Mouse (Mus musculus) urinary bladder, adult 2 months (tissue): Measurements from ENCODE around the gene Vmn1r232. TPM values are rescaled to one million over a fixed set of nuclear protein-coding genes. Genes with fewer than 3 reads are reported as not detected.
A peak's percentile ranks its signal among the peaks of the same experiment; 100 is the strongest.

ENCODE experiments used
- DNase-seq: peaks from one replicate; pipeline ENCODE4 v3.0.0; 2022; ENCODE audit warnings: low spot score
- polyA plus RNA-seq: library from polyadenylated mRNA; depleted of rRNA; stranded (reverse); fragments of >200 nt; gene quantifications from 2 replicates; pipeline ENCODE4 v1.2.3, GENCODE M21; 2012; rRNA removed

Gene Vmn1r232
- polyA plus RNA-seq: not detected in 2 replicates

DNA sequence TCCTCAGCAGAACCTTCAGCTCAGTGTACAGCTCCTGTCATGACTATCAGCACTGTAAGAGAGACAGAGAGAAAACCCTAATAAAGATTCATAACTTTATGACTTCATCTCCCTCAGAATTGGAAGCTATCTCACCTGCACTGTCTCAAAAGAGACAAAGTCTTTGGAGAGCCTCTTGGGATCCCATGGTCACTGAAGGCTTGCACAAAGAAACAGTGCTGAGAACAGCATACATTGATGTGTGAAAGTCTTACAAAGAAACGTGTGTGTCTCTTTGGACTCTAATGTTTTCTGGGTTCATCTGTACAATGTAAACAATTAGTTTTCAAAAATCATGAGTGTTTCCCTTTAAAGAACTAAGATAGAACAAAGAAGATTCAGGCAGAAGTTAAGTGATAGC is at the start of gene Vmn1r232:
Gene Vmn1r232, minus strand, starts transcription at position 101 of the 400 bp plus-strand sequence.
- DNase-seq: no peak

DNA sequence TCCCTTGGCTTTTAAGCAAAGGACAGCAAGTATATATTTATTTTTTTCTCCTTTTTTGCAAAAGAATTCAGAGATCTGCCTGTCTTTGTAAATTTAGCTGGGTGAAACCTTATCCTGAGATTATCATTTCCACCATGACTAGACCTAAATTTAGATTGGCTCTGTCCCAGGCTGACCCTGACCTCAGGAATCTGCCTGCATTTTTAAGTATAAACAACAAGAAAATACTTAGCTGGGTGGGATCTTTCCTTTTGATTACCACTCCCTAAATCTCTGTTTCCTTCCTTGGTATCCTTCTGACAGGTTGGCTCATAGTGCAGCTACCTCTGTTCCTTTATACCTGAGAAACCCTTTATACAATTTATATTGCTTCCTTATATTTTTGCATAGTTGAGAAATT is 47.2 kb upstream of the Vmn1r232 start:
- no peak for DNase-seq

DNA sequence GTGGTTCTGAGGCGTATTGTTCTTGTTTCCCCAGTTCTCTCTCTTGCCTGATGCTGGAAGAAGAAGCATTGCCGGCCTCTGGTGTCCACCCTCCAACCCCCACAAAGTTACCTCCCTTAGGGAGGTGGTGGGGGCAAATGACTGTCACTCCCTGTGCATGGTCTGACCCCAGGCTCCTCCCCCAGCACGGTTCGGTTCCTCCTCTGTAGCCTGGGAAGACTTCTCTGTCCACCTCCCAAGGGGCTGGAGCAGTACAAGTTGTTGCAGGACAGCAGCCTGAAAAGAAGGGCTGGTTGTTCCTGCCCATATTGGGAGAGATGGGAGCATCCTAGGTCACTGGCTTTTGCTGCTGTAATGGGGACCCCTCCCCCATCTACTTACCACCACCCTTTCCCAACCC is 45.9 kb upstream of the Vmn1r232 start:
- DNase-seq: no peak

DNA sequence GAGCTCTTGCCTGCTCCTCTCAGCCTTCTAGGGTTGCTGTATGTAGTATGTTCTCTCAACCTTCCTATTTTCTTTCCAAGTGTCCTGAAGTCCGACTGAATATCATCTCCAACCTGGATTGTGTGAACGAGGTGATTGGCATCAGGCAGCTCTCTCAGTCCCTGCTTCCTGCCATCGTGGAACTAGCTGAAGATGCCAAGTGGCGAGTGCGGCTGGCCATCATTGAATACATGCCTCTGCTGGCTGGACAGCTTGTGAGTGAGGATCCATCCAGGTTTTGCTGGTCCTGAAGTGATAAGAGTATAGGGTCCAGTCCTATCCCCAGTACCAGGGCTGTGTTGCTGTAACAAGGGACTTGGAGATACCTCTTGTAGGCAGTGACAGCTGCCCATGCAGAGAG is 40.9 kb upstream of the Vmn1r232 start:
- DNase-seq: no peak

DNA sequence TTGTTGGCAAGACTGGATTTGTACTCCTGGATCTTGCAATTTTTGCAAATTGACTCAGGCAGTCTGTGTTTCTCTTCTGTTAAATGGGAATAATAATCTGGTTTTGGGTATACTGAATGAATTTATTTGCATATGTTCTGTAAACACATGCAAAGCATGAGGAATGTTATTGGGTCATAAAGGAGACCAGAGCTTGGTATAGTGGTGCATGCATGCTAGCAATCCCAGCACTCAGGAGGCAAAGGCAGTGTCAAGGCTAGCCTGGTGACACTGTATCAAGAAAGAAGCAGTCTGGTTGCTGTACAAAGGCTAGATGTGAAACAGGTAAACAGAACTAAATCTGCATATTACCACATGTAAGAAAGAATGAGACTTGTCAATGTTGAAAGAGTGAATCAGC is 27.1 kb upstream of the Vmn1r232 start:
- no peak for DNase-seq

DNA sequence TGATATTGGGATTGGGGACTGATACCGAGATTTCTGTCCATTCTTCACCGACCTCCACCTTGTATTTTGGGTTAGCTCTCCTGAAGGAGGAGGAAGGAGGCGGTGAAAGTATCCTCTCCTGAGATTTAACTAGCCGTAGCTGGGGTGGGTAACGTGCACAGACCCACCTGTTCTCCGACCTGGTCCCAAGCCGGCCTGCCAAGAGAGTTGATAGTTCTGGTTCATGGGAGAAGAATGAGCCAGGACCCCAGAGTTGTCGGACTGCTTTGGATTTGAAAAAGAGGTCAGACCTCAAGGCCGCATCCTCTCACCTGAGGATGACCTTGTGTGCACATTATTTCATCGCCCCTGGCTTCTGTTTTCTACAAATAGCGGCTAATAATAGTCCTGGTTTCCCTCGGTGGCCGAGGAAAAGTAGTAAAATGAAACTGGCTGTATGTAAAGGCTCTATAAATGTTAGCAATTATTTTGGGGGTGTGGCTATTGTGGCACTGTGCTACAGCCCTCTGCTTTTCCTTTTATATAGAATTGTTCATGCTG is 26.6 kb upstream of the Vmn1r232 start:
- no peak for DNase-seq

DNA sequence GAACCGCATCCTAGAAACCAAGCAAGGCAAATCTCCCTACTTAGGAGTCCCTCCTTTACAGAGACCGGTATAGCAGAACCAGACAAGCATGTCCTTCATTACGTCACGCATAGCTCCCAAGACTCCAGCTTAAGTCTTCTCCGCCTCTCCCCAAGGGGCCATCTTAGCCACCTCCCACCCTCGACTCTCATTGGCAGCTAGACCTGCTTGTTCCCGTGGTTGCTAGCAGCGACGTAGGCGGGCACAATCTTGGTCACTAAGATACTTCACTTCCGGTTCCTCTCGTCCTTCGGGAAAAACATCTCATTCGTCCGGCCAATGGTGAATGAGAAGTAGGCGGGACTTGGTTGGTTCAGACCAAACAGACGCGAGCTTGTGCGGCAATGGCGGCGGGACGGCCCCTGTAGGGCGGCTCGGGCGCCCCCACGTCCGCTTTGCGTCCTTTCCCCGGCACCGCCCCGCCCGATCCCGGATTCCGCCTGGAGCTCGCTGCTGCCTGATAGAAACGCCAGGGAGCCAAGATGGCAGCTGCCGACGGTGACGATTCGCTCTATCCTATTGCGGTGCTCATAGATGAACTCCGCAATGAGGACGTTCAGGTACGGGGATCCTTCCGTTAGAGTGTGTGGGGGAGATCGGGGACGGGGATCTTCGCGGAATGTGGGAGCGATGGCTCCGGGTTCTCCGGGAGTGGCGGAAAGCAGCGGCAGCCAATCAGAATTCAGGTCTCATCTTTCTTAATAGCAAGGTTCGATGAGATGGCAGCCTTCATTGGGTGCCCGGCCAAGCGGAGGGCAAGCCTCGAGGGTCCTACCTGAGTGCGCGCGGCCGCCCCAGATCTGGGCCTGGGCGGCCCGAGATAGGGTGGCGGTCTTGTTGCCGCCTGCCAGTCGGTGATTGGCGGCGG is 25.7 kb upstream of the Vmn1r232 start, which contains the start of gene Ppp2r1a:
Gene Ppp2r1a, plus strand, starts transcription at position 327 of the 907 bp plus-strand sequence.
- peak; percentile 98 for DNase-seq

DNA sequence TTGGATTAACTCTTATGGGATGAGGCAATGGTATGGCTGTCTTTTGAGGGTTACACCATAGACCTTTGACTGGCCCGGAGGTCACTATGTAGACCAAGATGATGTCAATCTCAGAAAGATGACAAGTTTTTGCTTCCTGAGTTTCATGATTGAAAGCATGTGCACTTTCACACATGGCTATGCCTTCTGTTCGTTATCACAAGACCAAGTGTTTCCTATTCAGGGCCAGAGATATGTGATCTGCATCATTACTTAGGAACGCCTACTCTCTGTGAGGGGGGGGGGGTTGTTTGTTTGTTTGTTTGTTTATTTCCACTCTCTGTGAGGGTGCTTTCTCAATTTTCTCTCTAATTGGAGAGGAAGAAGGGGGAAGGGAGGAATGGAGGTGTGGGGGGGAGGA is 24.7 kb upstream of the Vmn1r232 start:
- no peak for DNase-seq

DNA sequence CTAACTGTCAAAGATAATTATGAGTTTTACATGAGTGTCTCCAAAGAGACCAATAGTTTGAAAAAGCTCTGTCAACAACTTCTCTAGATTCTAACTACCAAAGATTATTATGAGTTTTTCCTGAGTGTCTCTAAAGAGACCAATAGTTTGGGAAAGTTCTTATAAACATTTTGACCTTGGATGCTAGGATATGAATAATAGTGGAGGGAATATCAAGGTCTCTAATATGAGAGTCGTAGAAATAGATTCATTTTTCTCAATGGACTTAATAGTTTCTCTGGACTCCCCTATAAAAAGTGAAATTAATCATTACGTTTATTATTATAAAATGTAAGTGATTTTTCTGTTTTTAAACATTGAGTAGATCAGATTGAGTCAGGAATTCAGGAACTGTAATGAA is 14.5 kb downstream of the Vmn1r232 start, which contains the start of gene Vmn1r231:
Gene Vmn1r231, minus strand, starts transcription at position 101 of the 400 bp plus-strand sequence.
- no peak for DNase-seq

Other genes starting within 250 kb of the Vmn1r232 start
- not detected in 2 replicates for gene Vmn1r226, start 236.9 kb downstream of the Vmn1r232 start, polyA plus RNA-seq
- not detected in 2 replicates for gene Vmn1r227, start 189.9 kb downstream of the Vmn1r232 start, polyA plus RNA-seq
- not detected in 2 replicates for gene Vmn1r228, start 133.6 kb downstream of the Vmn1r232 start, polyA plus RNA-seq
- not detected in 2 replicates for gene Vmn1r229, start 108.2 kb downstream of the Vmn1r232 start, polyA plus RNA-seq
- not detected in 2 replicates for gene Vmn1r230, start 79.3 kb downstream of the Vmn1r232 start, polyA plus RNA-seq
- gene Vmn1r231, start 14.6 kb downstream of the Vmn1r232 start, polyA plus RNA-seq: not detected in 2 replicates
- 186 and 228 TPM in 2 replicates for gene Ppp2r1a, start 25.6 kb upstream of the Vmn1r232 start, polyA plus RNA-seq
- not detected in 2 replicates for gene Vmn1r233, start 76.8 kb upstream of the Vmn1r232 start, polyA plus RNA-seq
- gene Zfp160, start 89.2 kb upstream of the Vmn1r232 start, polyA plus RNA-seq: 14.3 and 16.8 TPM in 2 replicates